Mouse (Mus musculus): ENCODE results near the gene Gm906. TPM values are rescaled to one million over a fixed set of nuclear protein-coding genes. Genes with fewer than 3 reads are reported as not detected.
"Not testable (repeated sequence)": the region's sequence is repeated elsewhere in the genome, so short reads cannot be mapped to it uniquely, and the experiment has no call there.

The Gm906 gene
- not detected for total RNA-seq (2021)
- long read RNA-seq, experiment 1, result 0 reads
- long read RNA-seq, experiment 2, partial matches to known transcripts, result 0 of 1 reads
- long read RNA-seq, experiment 2, other reads (novel, unspliced or antisense), result 1 of 1 reads

DNA sequence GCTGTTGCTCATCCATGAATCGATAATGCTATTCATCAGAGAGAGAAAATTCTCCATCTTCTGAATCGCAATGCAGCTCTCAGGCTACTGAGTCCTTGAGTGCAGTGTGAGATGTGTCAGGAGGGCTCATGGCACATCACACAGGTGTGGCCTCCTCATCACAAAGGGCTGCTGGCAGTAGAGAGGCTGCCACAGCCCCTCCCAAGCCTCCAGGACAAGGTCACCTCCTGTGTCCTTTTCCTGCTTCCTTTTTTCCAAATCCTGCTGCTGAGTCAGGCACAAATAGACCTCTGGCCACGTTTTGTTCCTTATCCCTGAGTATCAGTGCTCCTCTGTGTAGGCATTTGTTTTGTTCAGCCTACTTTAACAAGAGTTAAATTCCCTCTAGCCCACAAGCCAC is at the start of gene Gm906:
Gm906 (minus strand) TSS at position 101 of the 400 bp plus-strand sequence.
- DNase-seq; intact Hi-C loops (cut with DNase I): not testable (repeated sequence)

DNA sequence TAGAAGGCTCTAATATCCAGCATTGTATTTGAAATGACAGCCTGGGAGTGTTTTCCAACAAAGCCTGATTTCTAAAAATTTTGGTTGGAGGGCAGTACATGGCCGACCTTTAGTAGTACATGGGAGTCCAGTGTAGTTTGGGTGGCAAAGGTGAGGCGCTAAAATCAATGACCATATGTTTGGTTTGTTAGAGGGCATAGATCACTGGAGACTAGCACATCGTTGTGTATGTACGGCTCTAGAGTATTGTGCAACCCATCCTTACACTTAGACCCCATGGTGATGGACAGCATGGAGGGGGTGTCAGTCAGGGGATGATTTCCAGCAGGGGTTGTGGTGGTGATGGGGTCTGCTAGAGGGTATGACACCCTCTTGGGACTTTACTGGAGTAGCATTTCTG is 33.2 kb upstream of the Gm906 start:
- intact Hi-C loops (cut with DNase I); DNase-seq: not testable (repeated sequence)

DNA sequence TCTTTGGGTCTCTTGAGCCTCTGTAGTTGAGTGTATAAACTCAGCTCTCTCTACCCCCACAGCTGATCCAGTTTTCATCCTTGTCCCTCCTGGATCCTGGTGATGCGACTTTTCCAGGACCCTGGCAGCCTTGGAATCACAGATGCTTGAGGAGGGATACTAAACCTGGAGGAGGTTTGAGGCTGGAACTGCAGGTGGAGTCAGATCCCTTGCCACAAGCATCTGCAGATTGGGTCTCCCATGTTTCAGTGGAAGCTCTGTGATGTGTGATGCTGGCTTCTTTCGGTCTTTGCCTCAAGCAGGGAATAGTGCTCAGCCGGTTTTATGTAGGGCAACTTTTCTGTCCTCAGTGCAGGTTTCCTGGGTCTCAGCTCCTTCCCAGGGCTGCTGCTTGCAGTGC is 13.6 kb downstream of the Gm906 start:
- intact Hi-C loops (cut with DNase I), result no loop called here
- no peak for DNase-seq

DNA sequence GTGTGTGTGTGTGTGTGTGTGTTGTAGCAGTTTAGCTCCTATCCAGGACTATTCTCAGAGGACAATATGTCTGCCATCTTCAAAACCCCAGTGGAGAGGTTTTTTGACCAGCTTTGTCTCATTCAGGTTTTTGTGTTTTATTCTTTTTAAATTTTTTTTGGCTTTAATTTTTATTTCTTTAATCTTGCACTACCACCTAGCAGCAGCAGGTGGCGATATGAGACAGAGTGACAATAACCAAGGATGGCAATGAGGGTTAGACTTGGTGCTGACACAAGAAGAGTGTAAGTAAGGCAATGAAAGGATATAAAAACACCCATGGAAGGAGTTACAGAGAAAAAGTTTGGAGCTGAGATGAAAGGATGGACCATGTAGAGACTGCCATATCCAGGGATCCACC is 38.3 kb downstream of the Gm906 start:
- DNase-seq; intact Hi-C loops (cut with DNase I): not testable (repeated sequence)

DNA sequence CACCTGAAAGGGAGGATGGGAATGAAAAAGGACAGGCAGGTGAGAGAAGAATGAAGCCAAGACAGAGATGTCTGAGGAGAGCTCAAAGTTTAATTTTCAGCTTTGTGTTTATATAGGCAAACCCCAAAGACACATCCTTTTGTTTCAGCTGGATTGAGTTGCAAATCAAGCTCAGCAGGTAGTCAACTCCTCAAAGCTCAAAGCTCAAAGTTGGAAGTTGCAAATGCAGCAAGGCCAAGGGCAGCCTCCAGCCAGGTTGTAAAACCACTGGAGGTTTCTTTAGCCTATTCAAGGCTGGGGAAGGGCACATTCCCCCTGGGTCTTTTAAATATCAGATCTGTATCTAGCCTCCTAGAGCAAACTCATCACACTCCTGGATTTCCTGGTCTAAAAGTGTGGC is 39.9 kb downstream of the Gm906 start:
- intact Hi-C loops (cut with DNase I); DNase-seq: not testable (repeated sequence)

DNA sequence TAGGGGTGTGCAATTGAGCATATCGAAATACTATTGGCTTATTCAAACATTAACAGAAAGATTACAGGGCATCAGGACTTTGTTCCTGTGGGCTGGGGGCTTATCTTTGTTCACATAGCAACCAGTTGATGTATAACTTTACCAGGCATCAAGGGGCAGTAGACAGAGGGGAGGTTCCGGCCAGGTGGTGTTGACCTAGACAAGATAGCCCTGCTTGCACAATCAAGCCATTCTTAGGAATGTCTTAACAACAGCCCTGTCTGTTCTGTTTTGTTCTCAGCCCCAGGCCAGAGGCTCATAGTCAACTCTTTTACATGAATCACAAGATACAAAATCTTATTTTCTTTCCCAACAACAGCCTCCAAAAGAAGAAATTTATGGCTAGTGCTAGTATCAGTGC is 40.5 kb downstream of the Gm906 start:
- intact Hi-C loops (cut with DNase I); DNase-seq: not testable (repeated sequence)

DNA sequence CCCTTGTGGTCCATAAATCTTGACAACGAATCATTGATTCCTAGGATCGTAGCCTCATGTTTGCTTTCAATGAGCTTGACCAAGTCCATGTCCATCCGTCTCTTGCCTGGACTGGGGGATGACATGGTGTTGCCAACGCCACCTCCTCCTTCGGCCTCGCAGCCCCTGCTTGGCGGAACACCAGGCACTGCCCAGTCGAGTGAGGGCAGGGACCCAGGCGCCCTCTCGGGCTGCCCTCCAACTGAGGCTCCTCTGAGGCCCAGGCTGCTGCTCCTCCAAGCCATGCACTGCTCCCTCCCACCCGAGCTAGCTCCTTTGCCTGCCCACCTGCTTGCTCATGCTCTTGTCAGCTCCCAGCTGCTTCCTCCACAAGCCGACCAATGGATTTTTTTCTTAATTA is 42.1 kb downstream of the Gm906 start:
- no peak for DNase-seq
- intact Hi-C loops (cut with DNase I), result no loop called here

DNA sequence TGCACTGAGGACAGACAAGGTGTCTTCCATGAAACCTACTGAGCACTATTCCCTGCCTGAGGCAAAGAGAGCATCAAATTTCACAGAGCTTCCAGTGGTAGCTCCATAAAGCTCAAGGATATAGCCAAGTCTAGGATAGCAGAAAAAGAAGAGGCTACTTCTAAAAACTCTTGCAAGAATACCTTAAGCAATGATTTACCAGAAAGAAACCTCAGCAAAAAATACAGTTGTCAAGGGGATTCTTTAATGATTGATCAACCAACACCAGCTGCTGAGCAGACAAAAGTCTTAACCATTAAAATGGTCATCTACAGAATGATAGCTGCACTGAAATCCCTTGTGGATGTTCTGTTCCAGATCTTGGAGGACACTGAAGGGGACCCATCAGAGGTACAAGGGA is 53.3 kb downstream of the Gm906 start:
- intact Hi-C loops (cut with DNase I); DNase-seq: not testable (repeated sequence)

Small RNAs within 50 kb of the gene (microRNA-seq; reads per million reads assigned to microRNA genes)
- 0 reads per million in 2 experiments for gene Gm24017

Other genes starting within 250 kb of the Gm906 start
- gene Fbxw17, start 167.6 kb upstream of the Gm906 start, total RNA-seq (2021), result 1 to 10 TPM; 2.1 to 2.9 TPM
- not detected for gene Gm47429, start 193.6 kb upstream of the Gm906 start, total RNA-seq (2021)
- gene Nutm2, start 217.0 kb upstream of the Gm906 start, total RNA-seq (2021), result not detected

Measured in gastrocnemius, postnatal 36 days (tissue).